Mouse (Mus musculus) adrenal gland, adult 8-10 months (tissue): Measurements from ENCODE around the gene Cxcl5. TPM values are rescaled to one million over a fixed set of nuclear protein-coding genes. Genes with fewer than 3 reads are reported as not detected.
"Not testable (repeated sequence)": the region's sequence is repeated elsewhere in the genome, so short reads cannot be mapped to it uniquely, and the experiment has no call there.

Experiments used
- DNase-seq: peaks from one replicate; pipeline ENCODE4 v3.0.0; 2022
- microRNA-seq, 2 experiments: library from miRNA; unstranded; fragments of <30 nt; microRNA quantifications; one replicate each; pipeline ENCODE4 v1.2.0; 2022
- total RNA-seq, 4 experiments: library from RNA; stranded (reverse); gene quantifications; 2 replicates each; pipeline ENCODE4 v1.2.4; 2022

Cxcl5 gene
- total RNA-seq, 4 experiments from 2014 or later: not detected

GRCm38 (mm10) chr5:90785659-90786588 is 26.8 kb downstream of the Cxcl5 start, which contains the start of gene Cxcl3:
TSS of gene Cxcl3 (plus strand) at chr5:90786103.
- no peak for DNase-seq

GRCm38 (mm10) chr5:90788114-90788513 is 29.0 kb downstream of the Cxcl5 start:
- DNase-seq: no peak

DNA sequence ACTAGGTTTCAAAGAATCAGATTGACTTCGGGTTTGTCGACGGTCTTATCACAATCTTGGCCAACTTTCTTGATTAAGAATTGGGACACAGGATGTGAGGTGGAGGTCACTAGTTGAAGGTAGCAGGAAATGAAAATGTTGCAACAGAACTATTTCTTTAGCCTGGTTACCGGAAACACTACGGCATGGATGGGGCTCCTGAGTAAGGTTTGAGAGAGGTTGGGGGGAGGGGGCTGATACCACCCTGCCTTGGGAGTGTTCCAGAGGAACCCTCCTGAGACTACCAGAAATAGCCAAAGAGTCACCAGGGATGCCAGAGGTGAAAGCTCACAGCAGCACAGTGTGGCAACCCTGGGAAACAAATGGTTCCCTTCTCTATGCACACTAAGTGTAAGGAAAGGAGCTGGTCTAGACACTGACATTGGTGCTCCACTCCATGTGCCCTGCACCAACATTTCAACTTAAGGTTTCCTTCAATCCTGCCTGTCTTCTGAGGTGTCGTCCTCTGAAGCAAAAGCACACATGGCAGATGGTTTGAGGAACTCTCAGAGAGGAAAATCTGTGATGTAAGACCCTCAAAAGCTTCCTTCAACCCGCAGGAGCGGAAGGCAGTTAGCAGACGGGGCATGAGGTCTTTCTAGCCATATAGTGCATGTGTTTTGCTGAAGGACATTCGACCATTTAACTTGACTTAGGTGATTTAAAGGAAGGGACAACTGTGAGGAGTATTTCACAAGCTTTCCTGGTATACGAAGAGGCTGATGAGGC is 30.3 kb downstream of the Cxcl5 start:
- peak; percentile 16 for DNase-seq

GRCm38 (mm10) chr5:90790074-90790502 is 30.9 kb downstream of the Cxcl5 start:
- no peak for DNase-seq

DNA sequence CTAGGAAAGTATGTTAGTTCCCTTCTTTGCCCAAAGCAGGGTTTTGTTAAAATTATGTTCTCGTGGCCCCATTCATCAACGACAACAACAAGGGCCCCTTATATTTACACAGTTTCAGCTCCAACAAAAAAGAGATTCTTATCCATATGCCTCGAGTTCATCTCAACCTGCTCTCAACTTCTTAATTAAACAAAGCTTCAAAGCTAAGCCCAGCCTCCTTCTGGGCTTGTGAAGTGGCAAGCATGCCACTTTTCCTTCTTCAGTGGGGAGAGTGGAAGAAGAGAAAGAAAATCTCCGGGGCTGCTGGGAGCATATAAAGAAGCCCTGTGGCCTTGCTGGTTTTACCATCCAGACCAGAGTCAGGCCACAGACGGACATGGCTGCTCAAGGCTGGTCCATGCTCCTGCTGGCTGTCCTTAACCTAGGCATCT is 35.0 kb downstream of the Cxcl5 start, which contains the start of gene Cxcl15:
Gene Cxcl15 (plus strand): TSS at position 340 of the 431 bp plus-strand sequence.
- no peak for DNase-seq

- DNase-seq: not testable (repeated sequence)
Measured at GRCm38 (mm10) chr5:90795392-90795791, 36.2 kb downstream of the Cxcl5 start.

GRCm38 (mm10) chr5:90804574-90804973 is 45.4 kb downstream of the Cxcl5 start:
- DNase-seq: no peak

DNA sequence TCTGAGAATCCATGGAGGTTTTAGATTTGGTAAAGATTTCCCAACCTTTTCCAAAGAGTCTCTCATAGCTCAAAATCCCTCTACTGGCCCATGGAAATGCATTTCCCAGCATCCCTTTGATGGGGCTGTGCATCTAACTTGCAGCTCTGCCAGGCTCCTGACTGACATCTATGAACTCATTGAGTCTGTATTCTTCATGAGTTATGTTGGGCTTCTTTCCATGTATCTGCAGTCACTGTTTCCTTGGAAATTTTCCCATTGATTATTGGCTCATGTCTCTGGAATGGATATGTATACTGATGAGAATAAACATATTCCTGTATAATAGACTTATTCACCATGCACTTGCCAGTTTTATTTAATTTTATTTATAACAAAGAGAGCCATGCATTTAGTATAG is 46.9 kb downstream of the Cxcl5 start:
- no peak for DNase-seq

GRCm38 (mm10) chr5:90807176-90807950 is 48.2 kb downstream of the Cxcl5 start:
- no peak for DNase-seq

Small RNA genes lying within 50 kb of the gene (microRNA-seq; reads per million reads assigned to microRNA genes)
- gene Gm24322: 0 reads per million in 2 experiments

Other genes with a start within 250 kb of the Cxcl5 start
- gene Afm, start 240.4 kb upstream of the Cxcl5 start, total RNA-seq: under 1 TPM in 2 of 4 experiments, not detected in 2; 0.12 to 0.35 TPM
- not detected for gene 5830473C10Rik, start 198.3 kb upstream of the Cxcl5 start, total RNA-seq
- 1 to 10 TPM in 3 of 4 experiments, under 1 TPM in 1; 0.46 to 2.0 (median 1.7) TPM for gene Rassf6, start 118.7 kb upstream of the Cxcl5 start, total RNA-seq
- 1 to 10 TPM; 1.1 to 2.0 (median 1.5) TPM for gene Ppbp, start 9.2 kb downstream of the Cxcl5 start, total RNA-seq
- gene Pf4, start 13.1 kb downstream of the Cxcl5 start, total RNA-seq: 10 to 100 TPM in 2 of 4 experiments, 1 to 10 TPM in 2; 7.5 to 15.6 (median 11.1) TPM
- gene Cxcl3, start 26.7 kb downstream of the Cxcl5 start, total RNA-seq: not detected
- not detected for gene Cxcl15, start 35.2 kb downstream of the Cxcl5 start, total RNA-seq
- 1 to 10 TPM in 1 of 4 experiments, under 1 TPM in 3; 0.49 to 2.1 (median 0.67) TPM for gene Cxcl1, start 131.9 kb downstream of the Cxcl5 start, total RNA-seq
- 1 to 10 TPM in 1 of 4 experiments, under 1 TPM in 3; 0.22 to 1.1 (median 0.62) TPM for gene Cxcl2, start 144.5 kb downstream of the Cxcl5 start, total RNA-seq
- gene Mthfd2l, start 171.8 kb downstream of the Cxcl5 start, total RNA-seq: 10 to 100 TPM; 15.7 to 20.5 (median 18.5) TPM